Mouse (Mus musculus) ES-E14 (cell line): Measurements from ENCODE around the gene Slc35a3. TPM values are rescaled to one million over a fixed set of nuclear protein-coding genes. Genes with fewer than 3 reads are reported as not detected.
"Not testable (repeated sequence)": the region's sequence is repeated elsewhere in the genome, so short reads cannot be mapped to it uniquely, and the experiment has no call there.

ENCODE experiments used
- DNase-seq: peaks from one replicate; pipeline ENCODE4 v3.0.0-alpha.2; 2013; ENCODE audit warnings: low read depth, low spot score
- H3K27ac ChIP-seq: 2 replicates; pipeline ENCODE4 v1.5.1; 2012; ENCODE audit warnings: low read depth, mild to moderate bottlenecking, low read length, moderate library complexity, mixed read lengths; ENCODE audit not compliant: poor library complexity, insufficient read depth, severe bottlenecking
- H3K36me3 ChIP-seq: 2 replicates; pipeline ENCODE4 v1.6.1; 2012; ENCODE audit warnings: mild to moderate bottlenecking, low read length, moderate library complexity, mixed read lengths; ENCODE audit not compliant: control insufficient read depth, poor library complexity, insufficient read depth, severe bottlenecking
- H3K4me1 ChIP-seq, 2 experiments: fragments of 150-350 bp in 1 of 2; sonication (generic) in 1 of 2; 2 replicates each; pipeline ENCODE4 v1.6.1; 2012; ENCODE audit warnings: low read length in 2 of 2, mild to moderate bottlenecking in 1 of 2, mixed read lengths in 1 of 2; ENCODE audit not compliant: control insufficient read depth in 2 of 2, insufficient read depth in 2 of 2, poor library complexity in 1 of 2
- H3K4me3 ChIP-seq, 2 experiments: fragments of 150-350 bp in 1 of 2; sonication (generic) in 1 of 2; 2 replicates each; pipeline ENCODE4 v1.5.1; 2012; ENCODE audit warnings: low read length in 2 of 2, low read depth in 1 of 2, mild to moderate bottlenecking in 1 of 2, mixed read lengths in 1 of 2; ENCODE audit not compliant: insufficient read depth in 1 of 2, poor library complexity in 1 of 2, severe bottlenecking in 1 of 2
- H3K9ac ChIP-seq: 2 replicates; pipeline ENCODE4 v1.6.1; 2012; ENCODE audit warnings: low read depth, mild to moderate bottlenecking, low read length, mixed read lengths; ENCODE audit not compliant: poor library complexity, insufficient read depth, severe bottlenecking
- H3K9me3 ChIP-seq: fragments of 150-350 bp; sonication (generic); 2 replicates; pipeline ENCODE4 v1.6.1; 2012; ENCODE audit warnings: low read depth, mild to moderate bottlenecking, low read length; ENCODE audit not compliant: control insufficient read depth, insufficient read depth
- CHD2 ChIP-seq: IDR thresholded peaks from 2 replicates; pipeline ENCODE4 v1.6.1; 2014; ENCODE audit warnings: mild to moderate bottlenecking, low read depth, low read length, inconsistent platforms
- HCFC1 ChIP-seq: IDR thresholded peaks from 2 replicates; pipeline ENCODE4 v1.6.1; 2012; ENCODE audit warnings: low read length, inconsistent platforms, borderline replicate concordance; ENCODE audit not compliant: insufficient read depth
- MAFK ChIP-seq: IDR thresholded peaks from 2 replicates; pipeline ENCODE4 v1.6.1; 2014; ENCODE audit warnings: mild to moderate bottlenecking, low read depth, low read length, inconsistent platforms; ENCODE audit not compliant: insufficient read depth
- ZC3H11A ChIP-seq: IDR thresholded peaks from 2 replicates; pipeline ENCODE4 v1.6.1; 2012; ENCODE audit warnings: low read depth, mild to moderate bottlenecking, inconsistent platforms, low read length, borderline replicate concordance
- ZNF384 ChIP-seq: IDR thresholded peaks from 2 replicates; pipeline ENCODE4 v1.6.1; 2012; ENCODE audit warnings: low read depth, low read length, inconsistent platforms
- in situ Hi-C, 2 experiments: fragments of 600-800 bp; cut with MboI; formaldehyde crosslinking; loops; one replicate each; pipeline ENCODE4 v1.15.1; 2025; ENCODE audit warnings: low sequenced_read_pairs in 2 of 2, inconsistent platforms in 1 of 2; ENCODE audit not compliant: unreplicated experiment in 2 of 2
- total RNA-seq: library from RNA; depleted of rRNA; stranded (reverse); fragments of 300-350 nt; gene quantifications from 2 replicates; pipeline ENCODE4 v1.2.3, GENCODE M21; 2012; rRNA removed

Slc35a3 gene
- 20.1 and 20.3 TPM in 2 replicates for total RNA-seq

DNA sequence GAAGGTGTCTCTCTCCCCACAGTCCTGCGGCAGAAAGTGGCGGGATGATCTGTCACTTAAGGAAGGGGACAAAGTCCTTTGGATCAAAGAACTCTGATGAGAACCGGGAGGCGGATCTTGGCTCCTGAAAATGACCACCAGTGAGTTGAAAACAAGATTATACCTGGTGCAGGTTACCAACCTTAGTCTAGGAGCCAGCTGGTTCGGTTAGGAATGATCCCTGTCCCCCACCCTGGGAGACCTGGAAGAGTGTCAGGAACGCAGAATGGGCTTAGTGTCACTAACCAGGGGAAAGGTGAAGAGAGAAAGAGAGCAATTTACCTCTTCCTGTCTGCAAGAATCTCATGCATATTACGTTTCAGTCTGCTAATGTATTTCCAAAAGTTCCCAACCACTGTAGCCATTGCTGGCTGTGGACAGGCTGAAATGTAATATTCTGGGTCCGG is at the start of gene Slc35a3:
Gene Slc35a3, minus strand, starts transcription at position 396 of the 446 bp plus-strand sequence.
- 0 out of 2 replicates have a peak within 1 kb of the TSS, but pooled peaks have one; percentile 9 for H3K27ac ChIP-seq
- TF ChIP-seq ZNF384 = no peak
- no peak for TF ChIP-seq CHD2
- TF ChIP-seq MAFK = no peak
- TF ChIP-seq ZC3H11A = no peak
- TF ChIP-seq HCFC1 = no peak
- in situ Hi-C loops = no loop called here
- peak within 1 kb of the TSS; percentile 93 for H3K9ac ChIP-seq
- no peaks in the 10 kb centered on the region for H3K9me3 ChIP-seq
- H3K4me3 ChIP-seq = peak within 1 kb of the TSS; percentile 96 to 97
- H3K36me3 ChIP-seq = no peaks in the 10 kb centered on the region
- no peak for DNase-seq
- H3K4me1 ChIP-seq = no peaks in the 10 kb centered on the region

DNA sequence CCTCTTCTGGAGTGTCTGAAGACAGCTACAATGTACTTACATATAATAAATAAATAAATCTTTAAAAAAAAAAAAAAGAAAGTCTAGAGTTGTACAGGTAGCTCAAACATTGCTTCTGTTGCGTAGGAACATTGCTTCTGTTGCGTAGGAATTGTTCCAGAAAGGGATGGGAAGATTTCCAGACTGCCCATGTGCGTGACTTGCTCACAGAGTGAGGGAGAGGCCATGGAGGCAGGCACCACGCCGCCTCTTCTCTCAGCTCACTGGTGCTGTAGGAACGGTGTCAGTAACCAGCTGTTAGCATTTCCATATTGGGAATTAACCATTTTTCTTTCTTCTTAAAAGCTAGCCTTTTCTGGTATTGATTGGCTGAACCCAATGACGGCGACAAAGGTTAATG is 40.2 kb upstream of the Slc35a3 start:
- Histone ChIP-seq H3K9me3 (no peaks in the 10 kb centered on the region), H3K4me3 (no peak overlapping the region), H3K36me3 (peaks cover 2% of the 10 kb centered on the region; the same call in 1 of the 2 replicates), H3K4me1 (0 out of 4 replicates have a peak, but pooled peaks cover 0 to 1% of the 10 kb centered on the region in 2 experiments), H3K9ac (no peak overlapping the region), H3K27ac (no peak overlapping the region)
- TF ChIP-seq MAFK (no peak), ZC3H11A (no peak), HCFC1 (no peak), ZNF384 (no peak)
- DNase-seq = no peak
- in situ Hi-C loops = loop anchor here in 1 of 2 experiments (5.0 kb wide), 1 partner anchor 426 kb away; no protein-coding TSS in a partner anchor

DNA sequence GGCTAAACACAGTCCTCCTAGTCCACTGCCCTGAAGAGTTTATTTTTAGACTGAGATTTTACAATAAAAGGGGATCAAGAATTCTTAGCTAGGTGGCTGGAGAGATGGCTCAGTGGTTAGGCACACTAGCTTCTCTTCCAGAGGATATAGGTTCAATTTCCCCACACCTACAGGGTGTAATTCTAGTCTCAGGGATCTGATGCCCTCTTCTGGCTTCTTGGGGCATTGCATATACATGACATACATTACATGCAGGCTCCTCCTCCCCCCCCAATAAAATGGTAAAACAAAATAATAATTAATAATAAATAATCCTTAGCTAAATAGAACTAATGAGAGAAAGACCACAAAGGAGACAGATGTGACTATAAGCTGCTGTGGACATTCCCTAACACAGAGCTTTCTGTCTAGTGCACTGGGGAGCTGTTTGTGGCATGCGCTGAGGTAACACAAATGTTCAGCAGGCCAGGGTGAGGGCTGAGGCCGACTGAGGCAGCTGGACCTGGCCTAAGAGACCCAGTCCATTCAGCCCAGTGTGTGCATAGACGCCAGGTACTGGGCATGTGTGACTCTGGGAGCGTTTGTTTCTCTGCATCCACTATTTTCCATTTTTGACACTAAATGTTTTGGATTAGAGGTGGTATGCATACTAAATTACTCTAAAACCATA is 38.7 kb upstream of the Slc35a3 start:
- DNase-seq = peak; percentile 56

DNA sequence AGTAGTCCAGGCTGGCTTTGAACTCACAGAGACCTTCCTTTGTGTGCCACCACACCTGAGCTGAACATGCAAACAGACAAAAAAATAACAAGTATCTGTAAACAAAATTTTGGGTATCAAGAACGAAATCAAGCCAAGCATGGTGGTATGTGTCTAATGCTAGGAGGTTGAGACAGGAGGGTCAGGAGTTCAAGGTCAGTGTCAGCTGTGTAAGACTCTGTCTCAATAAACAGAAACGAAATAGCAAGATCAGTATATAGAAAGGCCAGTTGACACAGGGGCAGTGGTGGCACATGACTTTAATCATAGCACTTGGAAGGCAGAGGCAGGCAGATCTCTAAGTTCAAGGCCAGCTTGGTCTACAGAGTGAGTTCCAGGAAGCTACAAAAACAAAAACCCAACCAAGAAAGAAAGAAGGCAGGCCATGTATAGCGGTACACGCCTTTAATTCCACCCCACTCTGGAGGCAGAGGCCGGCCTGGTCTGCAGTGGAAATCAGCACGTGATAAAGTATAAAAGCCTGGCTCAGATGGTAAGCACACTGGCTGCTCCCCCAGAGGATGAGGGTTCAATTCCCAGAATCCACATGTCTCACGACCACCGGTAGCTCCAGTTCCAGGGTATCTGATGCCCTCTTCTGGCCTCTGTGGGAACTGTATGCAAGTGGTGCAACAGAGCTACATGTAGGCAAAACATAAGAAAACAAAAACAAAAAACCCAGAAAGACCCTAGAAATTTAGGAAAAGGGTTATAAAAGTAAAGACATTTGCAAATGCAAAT is 36.0 kb upstream of the Slc35a3 start:
- Histone ChIP-seq H3K36me3 (peaks cover 5% of the 10 kb centered on the region), H3K9me3 (no peaks in the 10 kb centered on the region), H3K9ac (no peak overlapping the region), H3K27ac (peak overlapping the region; percentile 28), H3K4me1 (0 out of 4 replicates have a peak, but pooled peaks cover 0 to 1% of the 10 kb centered on the region in 2 experiments), H3K4me3 (no peak overlapping the region)
- no peak for TF ChIP-seq MAFK
- peak; percentile 69 for TF ChIP-seq ZC3H11A
- peak; percentile 60 for DNase-seq
- in situ Hi-C loops = loop anchor here in 1 of 2 experiments (10.0 kb wide), 1 partner anchor 234 kb away; the partner anchor contains the start of gene Dbt

More for the DNA sequence above, 38.7 kb upstream of the Slc35a3 start:
- Histone ChIP-seq H3K9ac (no peak overlapping the region), H3K4me1 (0 out of 4 replicates have a peak, but pooled peaks cover 0 to 1% of the 10 kb centered on the region in 2 experiments), H3K9me3 (no peaks in the 10 kb centered on the region), H3K36me3 (peaks cover 2% of the 10 kb centered on the region; the same call in 1 of the 2 replicates), H3K27ac (no peak overlapping the region), H3K4me3 (no peak overlapping the region)
- in situ Hi-C loops = loop anchor here in 1 of 2 experiments (5.0 kb wide), 1 partner anchor 424 kb away; no protein-coding TSS in a partner anchor
- TF ChIP-seq ZC3H11A = peak; percentile 46; the same call in 1 of the 2 replicates
- no peak for TF ChIP-seq HCFC1

DNA sequence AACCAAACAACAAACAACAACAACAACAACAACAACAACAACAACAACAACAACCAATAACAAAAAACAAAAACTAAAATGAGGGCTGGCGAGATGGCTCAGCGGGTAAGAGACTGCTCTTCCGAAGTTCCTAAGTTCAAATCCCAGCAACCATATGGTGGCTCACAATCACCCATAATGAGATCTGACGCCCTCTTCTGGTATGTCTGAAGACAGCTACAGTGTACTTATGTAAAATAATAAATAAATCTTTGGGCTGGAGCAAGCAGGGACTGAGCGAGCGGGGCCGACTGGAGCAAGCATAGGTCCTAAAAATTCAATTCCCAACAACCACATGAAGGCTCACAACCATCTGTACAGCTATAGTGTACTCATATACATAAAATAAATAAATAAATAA is 35.0 kb upstream of the Slc35a3 start:
- H3K9me3 ChIP-seq, H3K36me3 ChIP-seq, H3K4me1 ChIP-seq, DNase-seq, H3K4me3 ChIP-seq, H3K27ac ChIP-seq, H3K9ac ChIP-seq: not testable (repeated sequence)
- in situ Hi-C loops = loop anchor here in 1 of 2 experiments (10.0 kb wide), 1 partner anchor 233 kb away; the partner anchor contains the start of gene Dbt
